Mouse (Mus musculus): ENCODE measurements around the gene Gm9913. TPM values are rescaled to one million over a fixed set of nuclear protein-coding genes. Genes with fewer than 3 reads are reported as not detected.

Gene Gm9913
- polyA plus RNA-seq, 1 experiment from 2014 or later = 0.17 TPM

- 90% methylated on average over 9 of the region's 9 CpGs for WGBS
Observed at GRCm38 (mm10) chr2:125481531-125482317, 23.2 kb upstream of the Gm9913 start.

GRCm38 (mm10) chr2:125484164-125484563 is 20.7 kb upstream of the Gm9913 start:
- no peak for DNase-seq (ENCODE audit: low spot score)
- Histone ChIP-seq H3K4me3 (no peak overlapping the region), H3K4me1 (replicated peaks) (no peaks in the 10 kb centered on the region), H3K36me3 (no peaks in the 10 kb centered on the region), H3K9me3 (no peaks in the 10 kb centered on the region), H3K27me3 (ENCODE audit: insufficient read depth, poor library complexity, severe bottlenecking) (no peaks in the 10 kb centered on the region), H3K27ac (no peak overlapping the region)

More at GRCm38 (mm10) chr2:125481531-125482317, 23.2 kb upstream of the Gm9913 start:
- H3K9me3 ChIP-seq = no peaks in the 10 kb centered on the region
- H3K27me3 ChIP-seq (ENCODE audit: insufficient read depth, poor library complexity, severe bottlenecking) = no peaks in the 10 kb centered on the region
- no peaks in the 10 kb centered on the region for H3K36me3 ChIP-seq
- H3K4me1 ChIP-seq (replicated peaks) = no peaks in the 10 kb centered on the region
- no peak for DNase-seq (ENCODE audit: low spot score)
- H3K27ac ChIP-seq = no peak overlapping the region
- H3K4me3 ChIP-seq = no peak overlapping the region

- H3K4me1 ChIP-seq (replicated peaks) = no peaks in the 10 kb centered on the region
- no peak overlapping the region for H3K4me3 ChIP-seq
- no peaks in the 10 kb centered on the region for H3K9me3 ChIP-seq
- H3K27me3 ChIP-seq (ENCODE audit: insufficient read depth, poor library complexity, severe bottlenecking) = no peaks in the 10 kb centered on the region
- H3K36me3 ChIP-seq = no peaks in the 10 kb centered on the region
- H3K27ac ChIP-seq = no peak overlapping the region
- DNase-seq (ENCODE audit: low spot score) = no peak
- WGBS = 81% methylated on average over 9 of the region's 9 CpGs
Observed at GRCm38 (mm10) chr2:125484910-125485309, 20.0 kb upstream of the Gm9913 start.

- WGBS = 94% methylated on average over 1 of the region's 1 CpGs
- DNase-seq (ENCODE audit: low spot score) = no peak
- no peaks in the 10 kb centered on the region for H3K9me3 ChIP-seq
- H3K27me3 ChIP-seq (ENCODE audit: insufficient read depth, poor library complexity, severe bottlenecking) = no peaks in the 10 kb centered on the region
- H3K4me1 ChIP-seq (replicated peaks) = no peaks in the 10 kb centered on the region
- no peak overlapping the region for H3K4me3 ChIP-seq
- H3K27ac ChIP-seq = no peak overlapping the region
- H3K36me3 ChIP-seq = no peaks in the 10 kb centered on the region
Observed at GRCm38 (mm10) chr2:125489979-125490378, 14.9 kb upstream of the Gm9913 start.

GRCm38 (mm10) chr2:125492050-125492900 is 12.6 kb upstream of the Gm9913 start:
- Histone ChIP-seq H3K4me3 (no peak overlapping the region), H3K4me1 (replicated peaks) (no peaks in the 10 kb centered on the region)
- WGBS = 81% methylated on average over 15 of the region's 15 CpGs

GRCm38 (mm10) chr2:125494291-125494690 is 10.6 kb upstream of the Gm9913 start:
- no peak for DNase-seq (ENCODE audit: low spot score)
- H3K36me3 ChIP-seq = no peaks in the 10 kb centered on the region
- H3K4me3 ChIP-seq = no peak overlapping the region
- no peak overlapping the region for H3K27ac ChIP-seq
- 84% methylated on average over 2 of the region's 2 CpGs for WGBS
- no peaks in the 10 kb centered on the region for H3K9me3 ChIP-seq
- H3K4me1 ChIP-seq (replicated peaks) = no peaks in the 10 kb centered on the region
- no peaks in the 10 kb centered on the region for H3K27me3 ChIP-seq (ENCODE audit: insufficient read depth, poor library complexity, severe bottlenecking)

More at GRCm38 (mm10) chr2:125492050-125492900, 12.6 kb upstream of the Gm9913 start:
- no peak for DNase-seq (ENCODE audit: low spot score)
- no peak overlapping the region for H3K27ac ChIP-seq
- no peaks in the 10 kb centered on the region for H3K27me3 ChIP-seq (ENCODE audit: insufficient read depth, poor library complexity, severe bottlenecking)
- H3K36me3 ChIP-seq = no peaks in the 10 kb centered on the region
- H3K9me3 ChIP-seq = no peaks in the 10 kb centered on the region

GRCm38 (mm10) chr2:125494831-125495812 is 9.8 kb upstream of the Gm9913 start:
- Histone ChIP-seq H3K27me3 (ENCODE audit: insufficient read depth, poor library complexity, severe bottlenecking) (no peaks in the 10 kb centered on the region), H3K4me3 (no peak overlapping the region), H3K9me3 (no peaks in the 10 kb centered on the region), H3K27ac (no peak overlapping the region), H3K4me1 (replicated peaks) (no peaks in the 10 kb centered on the region), H3K36me3 (no peaks in the 10 kb centered on the region)
- 93% methylated on average over 20 of the region's 20 CpGs for WGBS
- no peak for DNase-seq (ENCODE audit: low spot score)

GRCm38 (mm10) chr2:125496696-125497095 is 8.2 kb upstream of the Gm9913 start:
- H3K27me3 ChIP-seq (ENCODE audit: insufficient read depth, poor library complexity, severe bottlenecking) = no peaks in the 10 kb centered on the region
- DNase-seq (ENCODE audit: low spot score) = no peak
- WGBS = 90% methylated on average over 5 of the region's 5 CpGs
- peaks cover 4% of the 10 kb centered on the region for H3K36me3 ChIP-seq
- no peaks in the 10 kb centered on the region for H3K4me1 ChIP-seq (replicated peaks)
- H3K9me3 ChIP-seq = peaks cover 4% of the 10 kb centered on the region; the same call in 1 of the 2 replicates
- no peak overlapping the region for H3K4me3 ChIP-seq
- no peak overlapping the region for H3K27ac ChIP-seq

GRCm38 (mm10) chr2:125498216-125498615 is 6.7 kb upstream of the Gm9913 start:
- Histone ChIP-seq H3K36me3 (peaks cover 9% of the 10 kb centered on the region), H3K27ac (no peak overlapping the region), H3K27me3 (ENCODE audit: insufficient read depth, poor library complexity, severe bottlenecking) (no peaks in the 10 kb centered on the region), H3K4me1 (replicated peaks) (no peaks in the 10 kb centered on the region), H3K4me3 (no peak overlapping the region), H3K9me3 (peaks cover 4% of the 10 kb centered on the region; the same call in 1 of the 2 replicates)
- 93% methylated on average over 7 of the region's 7 CpGs for WGBS
- no peak for DNase-seq (ENCODE audit: low spot score)

- no peak overlapping the region for H3K4me3 ChIP-seq
- no peak overlapping the region for H3K27ac ChIP-seq
- no peak for DNase-seq (ENCODE audit: low spot score)
- H3K9me3 ChIP-seq = peaks cover 4% of the 10 kb centered on the region; the same call in 1 of the 2 replicates
- H3K27me3 ChIP-seq (ENCODE audit: insufficient read depth, poor library complexity, severe bottlenecking) = peaks cover 5% of the 10 kb centered on the region; the same call in 1 of the 2 replicates
- peaks cover 22% of the 10 kb centered on the region for H3K4me1 ChIP-seq (replicated peaks)
- H3K36me3 ChIP-seq = peaks cover 9% of the 10 kb centered on the region
Observed at GRCm38 (mm10) chr2:125501526-125501925, 3.4 kb upstream of the Gm9913 start.

GRCm38 (mm10) chr2:125505746-125506315 is 942 bp downstream of the Gm9913 start:
- H3K4me1 ChIP-seq (replicated peaks) = peaks cover 32% of the 10 kb centered on the region
- peak overlapping the region; percentile 88 for H3K27ac ChIP-seq
- peak overlapping the region; percentile 72 for H3K4me3 ChIP-seq
- DNase-seq (ENCODE audit: low spot score) = peak; percentile 84
- under 1% methylated on average over 48 of the region's 48 CpGs for WGBS
- peaks cover 4% of the 10 kb centered on the region; the same call in 1 of the 2 replicates for H3K9me3 ChIP-seq
- peaks cover 9% of the 10 kb centered on the region for H3K36me3 ChIP-seq
- H3K27me3 ChIP-seq (ENCODE audit: insufficient read depth, poor library complexity, severe bottlenecking) = peaks cover 27% of the 10 kb centered on the region

Measured in hindbrain, embryonic 10.5 days (tissue).